Mouse (Mus musculus) neural tube, embryonic 12.5 days (tissue): ENCODE results near the gene Ehmt1. TPM values are rescaled to one million over a fixed set of nuclear protein-coding genes. Genes with fewer than 3 reads are reported as not detected.
A peak's percentile ranks its signal among the peaks of the same experiment; 100 is the strongest.

Experiments
- ATAC-seq: fragments of 200-750 bp; cut with Nextera tagmentation; 2 replicates; pipeline ENCODE4 v1.8.0; 2017; ENCODE audit warnings: low read depth, mild to moderate bottlenecking, moderate TSS enrichment, moderate library complexity; ENCODE audit not compliant: low FRiP score
- H3K27ac ChIP-seq: fragments of 300-500 bp; sonication (generic); 2 replicates; pipeline ENCODE4 v1.5.1; 2016
- H3K27me3 ChIP-seq: fragments of 300-500 bp; sonication (generic); replicated peaks from 2 replicates; pipeline ENCODE4 v1.6.1; 2016; ENCODE audit warnings: mild to moderate bottlenecking
- H3K36me3 ChIP-seq: fragments of 300-500 bp; sonication (generic); 2 replicates; pipeline ENCODE4 v1.6.1; 2016; ENCODE audit warnings: mild to moderate bottlenecking
- H3K4me1 ChIP-seq: fragments of 300-500 bp; sonication (generic); 2 replicates; pipeline ENCODE4 v1.6.1; 2016
- H3K4me2 ChIP-seq: fragments of 300-500 bp; sonication (generic); replicated peaks from 2 replicates; pipeline ENCODE4 v1.6.1; 2016; ENCODE audit warnings: mild to moderate bottlenecking
- H3K4me3 ChIP-seq: fragments of 300-500 bp; sonication (generic); 2 replicates; pipeline ENCODE4 v1.5.1; 2016
- H3K9ac ChIP-seq: fragments of 300-500 bp; sonication (generic); 2 replicates; pipeline ENCODE4 v1.6.1; 2016; ENCODE audit warnings: mild to moderate bottlenecking
- H3K9me3 ChIP-seq: fragments of 300-500 bp; sonication (generic); 2 replicates; pipeline ENCODE4 v1.6.1; 2016; ENCODE audit warnings: mild to moderate bottlenecking
- WGBS: fragments of 180-500 bp; shearing (Covaris S2); methylation state at CpG from one replicate; pipeline ENCODE4 v1.1.7; 2016; 5-methylcytosine and 5-hydroxymethylcytosine counted together
- polyA plus RNA-seq: library from polyadenylated mRNA; unstranded; fragments of >200 nt; fragmentation: Nextera tagmentation; extraction: Ambion mirVana; gene quantifications from 2 replicates; pipeline ENCODE4 v1.2.1, GENCODE M21; 2016

Gene Ehmt1
- polyA plus RNA-seq, 1 experiment from 2014 or later, result 121 TPM

DNA sequence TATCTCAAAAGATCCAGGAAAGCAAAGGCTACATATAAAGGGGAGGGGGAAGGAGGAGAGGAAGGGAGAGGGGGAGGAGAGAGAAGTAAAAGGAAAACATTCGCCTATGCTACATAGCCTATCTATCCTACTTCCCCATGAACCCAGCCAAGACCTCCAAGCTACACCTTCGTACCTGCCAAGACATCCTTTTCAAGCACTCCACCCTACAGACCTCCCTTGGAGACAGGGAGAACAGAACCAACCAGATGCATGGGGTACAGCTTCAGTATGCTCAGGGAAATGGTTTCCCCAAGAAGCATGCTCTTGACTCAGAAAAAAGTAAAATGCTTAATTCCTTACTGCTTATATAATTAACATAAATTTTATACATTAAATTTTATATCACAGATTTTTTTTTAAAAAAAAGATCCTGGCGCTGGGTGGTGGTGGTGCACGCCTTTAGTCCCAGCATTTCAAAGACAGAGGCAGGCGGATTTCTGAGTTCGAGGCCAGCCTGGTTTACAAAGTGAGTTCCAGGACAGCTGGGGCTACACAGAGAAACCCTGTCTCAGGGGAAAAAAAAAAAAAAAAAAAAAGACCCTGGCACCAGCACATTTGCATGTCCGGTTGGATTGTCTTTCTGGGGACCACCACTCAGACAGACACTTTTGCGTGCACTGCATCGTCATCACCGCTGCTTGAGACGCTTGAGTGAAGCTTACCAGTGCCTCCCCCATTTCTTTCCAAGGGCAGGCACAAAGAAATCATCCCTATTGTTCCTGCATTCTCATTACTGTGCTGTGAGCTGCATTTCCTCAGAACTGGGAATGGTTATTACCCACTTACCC lies 14.4 kb downstream of the Ehmt1 start:
- Histone ChIP-seq H3K4me2 (peak overlapping the region; percentile 40), H3K4me3 (no peak overlapping the region), H3K27ac (peak overlapping the region; percentile 51), H3K9me3 (no peaks in the 10 kb centered on the region), H3K27me3 (no peaks in the 10 kb centered on the region), H3K36me3 (no peaks in the 10 kb centered on the region), H3K4me1 (peaks cover 19% of the 10 kb centered on the region), H3K9ac (no peak overlapping the region)
- 43% methylated on average over 11 of the region's 11 CpGs for WGBS
- peak; percentile 83 for ATAC-seq

DNA sequence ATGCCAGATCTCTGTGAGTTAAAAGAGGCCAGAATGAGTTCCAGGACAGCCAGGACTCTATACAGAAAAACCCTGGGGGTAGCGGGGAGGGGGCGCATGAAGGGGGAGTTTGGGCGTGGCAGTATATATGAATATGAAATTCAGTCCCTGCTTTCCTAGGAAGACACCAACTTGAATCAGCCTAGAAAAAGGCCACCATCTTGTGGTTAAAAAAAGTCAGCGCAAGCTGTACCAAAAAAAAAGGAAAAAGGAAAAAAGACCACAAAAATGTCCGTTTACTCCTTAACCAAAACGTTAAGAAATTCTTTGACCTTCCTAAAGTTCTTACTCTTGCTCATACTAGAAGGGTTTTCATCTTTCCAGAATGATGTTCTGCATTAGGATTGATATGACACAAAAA lies 16.4 kb downstream of the Ehmt1 start:
- no peak overlapping the region for H3K27ac ChIP-seq

DNA sequence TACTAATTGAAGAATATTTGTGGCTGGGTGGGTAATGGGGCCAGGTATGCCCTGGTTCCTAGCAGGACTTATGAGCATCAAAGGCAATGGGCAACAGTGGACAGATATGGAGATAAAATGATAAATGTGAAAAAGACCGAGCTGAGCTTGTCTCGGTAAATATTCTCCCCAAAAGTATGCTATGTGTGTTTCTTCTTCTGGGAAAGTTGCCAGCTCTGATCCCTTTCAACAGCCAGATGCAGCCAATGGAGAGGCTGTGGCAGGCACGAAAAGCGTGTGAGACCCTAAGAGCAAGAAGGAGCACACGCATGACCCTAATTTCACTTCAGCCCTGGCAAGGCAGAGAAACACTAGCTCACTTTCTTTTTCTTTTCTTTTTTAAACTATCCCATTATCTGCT lies 18.4 kb downstream of the Ehmt1 start:
- Histone ChIP-seq H3K27ac (no peak overlapping the region), H3K4me1 (peaks cover 9% of the 10 kb centered on the region), H3K9ac (no peak overlapping the region), H3K9me3 (no peaks in the 10 kb centered on the region), H3K4me3 (no peak overlapping the region), H3K36me3 (peaks cover 6% of the 10 kb centered on the region; the same call in 1 of the 2 replicates), H3K27me3 (no peaks in the 10 kb centered on the region), H3K4me2 (no peak overlapping the region)
- ATAC-seq, result no peak
- whole genome bisulfite sequencing, result 79% methylated on average over 5 of the region's 5 CpGs

More for the DNA sequence above, 16.4 kb downstream of the Ehmt1 start:
- 91% methylated on average over 6 of the region's 6 CpGs for WGBS
- no peak for ATAC-seq
- peaks cover 4% of the 10 kb centered on the region; the same call in 1 of the 2 replicates for H3K36me3 ChIP-seq
- H3K4me1 ChIP-seq, result peaks cover 19% of the 10 kb centered on the region
- no peak overlapping the region for H3K4me3 ChIP-seq
- no peaks in the 10 kb centered on the region for H3K27me3 ChIP-seq
- no peaks in the 10 kb centered on the region for H3K9me3 ChIP-seq
- H3K4me2 ChIP-seq, result no peak overlapping the region
- H3K9ac ChIP-seq, result no peak overlapping the region

DNA sequence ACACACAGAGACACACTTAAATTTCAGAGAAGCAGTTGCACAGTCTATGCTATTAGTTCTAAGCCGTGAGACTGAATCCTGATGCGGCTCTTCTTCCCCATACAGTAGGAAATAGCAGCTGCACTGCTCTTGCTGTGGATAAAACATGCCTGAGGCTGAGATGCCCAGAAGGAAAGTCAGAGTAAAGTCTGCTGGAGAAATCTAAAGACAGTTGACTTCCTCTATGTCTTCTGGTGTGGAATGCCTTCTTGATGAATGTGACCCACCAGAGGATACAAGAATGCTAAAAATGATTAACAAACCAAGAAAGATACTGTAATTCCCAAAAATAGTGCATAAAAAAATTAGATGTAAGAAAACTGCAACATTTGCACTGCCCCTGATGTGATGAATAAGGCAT lies 20.1 kb downstream of the Ehmt1 start:
- Histone ChIP-seq H3K27me3 (no peaks in the 10 kb centered on the region), H3K9ac (no peak overlapping the region), H3K4me3 (no peak overlapping the region), H3K4me1 (no peaks in the 10 kb centered on the region), H3K4me2 (no peak overlapping the region), H3K9me3 (no peaks in the 10 kb centered on the region), H3K27ac (no peak overlapping the region), H3K36me3 (peaks cover 6% of the 10 kb centered on the region; the same call in 1 of the 2 replicates)
- ATAC-seq, result no peak
- WGBS, result 96% methylated on average over 2 of the region's 2 CpGs

DNA sequence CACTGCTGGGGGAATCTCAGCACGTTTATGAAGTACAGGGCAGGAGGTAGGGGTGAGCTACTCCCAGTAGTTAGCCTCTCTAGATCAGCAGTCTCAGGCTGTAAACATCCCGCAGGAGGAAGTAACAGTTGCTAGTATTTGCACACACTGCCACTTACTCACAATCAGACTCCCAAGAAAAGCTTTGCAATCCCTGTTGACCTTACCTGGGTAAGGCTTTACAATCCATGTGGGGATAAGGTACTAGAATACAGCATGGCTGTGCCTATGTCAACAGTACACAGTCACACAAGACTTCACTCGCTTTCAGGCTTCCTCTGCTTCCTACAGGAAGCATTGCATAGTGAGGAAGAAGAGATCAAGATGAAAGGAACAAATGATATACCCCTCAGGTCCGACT lies 22.7 kb downstream of the Ehmt1 start:
- no peak overlapping the region for H3K27ac ChIP-seq
- peaks cover 6% of the 10 kb centered on the region; the same call in 1 of the 2 replicates for H3K36me3 ChIP-seq
- no peaks in the 10 kb centered on the region for H3K27me3 ChIP-seq
- no peak for ATAC-seq
- WGBS, result 87% methylated on average over 4 of the region's 4 CpGs
- H3K9me3 ChIP-seq, result no peaks in the 10 kb centered on the region
- H3K4me2 ChIP-seq, result no peak overlapping the region
- H3K4me3 ChIP-seq, result no peak overlapping the region
- no peaks in the 10 kb centered on the region for H3K4me1 ChIP-seq
- no peak overlapping the region for H3K9ac ChIP-seq

DNA sequence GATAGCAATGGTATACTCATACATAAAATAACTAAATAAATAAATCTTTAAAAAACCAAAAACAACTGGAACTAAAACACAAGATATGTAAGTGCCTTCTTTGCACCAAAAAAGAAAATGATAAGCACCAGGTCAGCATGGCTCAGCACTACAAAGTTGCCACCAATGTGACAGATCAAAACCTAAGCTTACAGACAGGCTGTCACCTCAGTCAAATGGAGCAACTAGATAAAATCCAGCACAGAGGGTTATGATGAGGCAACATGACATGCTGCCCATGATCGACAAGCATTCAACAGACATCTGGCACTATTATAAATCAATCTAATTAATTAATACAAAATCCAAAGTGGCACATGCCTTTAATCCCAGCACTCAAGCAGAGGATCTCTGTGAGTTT lies 25.2 kb downstream of the Ehmt1 start:
- Histone ChIP-seq H3K4me2 (no peak overlapping the region), H3K4me1 (no peaks in the 10 kb centered on the region), H3K27me3 (no peaks in the 10 kb centered on the region), H3K4me3 (no peak overlapping the region), H3K27ac (no peak overlapping the region), H3K36me3 (peaks cover 5% of the 10 kb centered on the region; the same call in 1 of the 2 replicates), H3K9me3 (no peaks in the 10 kb centered on the region), H3K9ac (no peak overlapping the region)
- WGBS, result 83% methylated on average over 1 of the region's 1 CpGs
- ATAC-seq, result no peak

DNA sequence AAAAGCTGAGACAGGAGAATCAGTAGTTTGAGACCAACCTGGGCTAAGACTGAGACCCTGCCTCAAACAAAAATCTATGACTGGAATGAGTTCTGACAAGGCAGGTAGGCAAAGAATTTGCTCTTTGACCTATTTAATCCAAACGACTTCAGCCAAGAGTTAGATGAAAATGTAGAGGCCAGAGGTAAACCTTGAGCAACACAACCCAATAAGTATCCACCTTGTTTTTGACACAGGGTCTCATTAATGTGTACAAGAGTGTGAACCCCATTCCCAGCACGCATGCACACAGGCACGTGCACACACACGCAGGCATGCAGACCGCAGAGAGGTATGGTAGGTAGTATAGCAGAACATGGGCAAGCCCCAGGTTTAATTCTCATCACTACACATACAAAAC lies 27.1 kb downstream of the Ehmt1 start:
- Histone ChIP-seq H3K27ac (no peak overlapping the region), H3K9me3 (no peaks in the 10 kb centered on the region), H3K27me3 (no peaks in the 10 kb centered on the region), H3K4me1 (no peaks in the 10 kb centered on the region), H3K36me3 (no peaks in the 10 kb centered on the region), H3K4me2 (no peak overlapping the region), H3K4me3 (no peak overlapping the region), H3K9ac (no peak overlapping the region)
- ATAC-seq, result no peak
- WGBS, result 92% methylated on average over 5 of the region's 5 CpGs

DNA sequence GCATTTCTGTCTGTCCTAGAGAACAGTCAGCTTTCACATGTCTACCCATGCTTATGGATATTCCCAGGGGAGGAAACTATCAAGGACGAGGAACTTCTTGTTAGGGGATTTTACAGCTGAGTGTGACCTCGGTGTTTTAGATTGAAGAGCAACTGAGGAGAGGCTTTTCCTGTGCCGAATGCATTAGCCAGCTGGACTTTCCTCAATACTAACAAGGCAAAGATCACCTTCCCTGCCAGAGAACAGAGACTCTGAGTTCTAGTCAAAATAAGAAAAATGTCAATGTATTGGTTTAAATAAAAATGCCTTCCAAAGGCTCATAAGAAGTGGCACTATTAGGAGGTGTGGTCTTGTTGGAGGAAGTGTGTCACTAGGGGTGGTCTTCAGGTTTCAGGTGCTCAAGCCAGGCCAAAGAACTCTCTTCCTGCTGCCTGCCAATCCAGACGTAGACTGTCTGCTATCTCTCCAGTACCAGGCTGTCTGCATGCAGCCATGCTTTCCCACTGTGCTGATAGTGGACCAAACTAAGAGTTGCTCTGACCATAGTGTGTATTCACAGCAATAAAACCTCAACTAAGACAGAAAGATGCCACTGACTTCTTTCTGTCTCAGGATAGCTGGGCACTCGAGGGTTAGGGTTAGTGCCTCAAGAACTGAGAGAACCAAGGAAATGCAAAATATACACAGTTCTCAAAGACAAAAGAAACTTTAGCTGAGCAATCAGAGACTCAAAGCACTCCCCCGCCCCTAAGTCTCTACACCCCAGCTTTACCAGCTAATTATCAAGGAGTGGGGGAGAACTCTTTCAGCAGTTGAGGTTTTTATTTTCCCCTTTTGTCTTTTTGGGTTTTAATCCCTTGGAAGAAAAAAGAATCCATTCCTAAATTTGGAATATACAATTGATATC lies 28.6 kb downstream of the Ehmt1 start:
- no peaks in the 10 kb centered on the region for H3K4me1 ChIP-seq
- no peak overlapping the region for H3K4me3 ChIP-seq
- no peaks in the 10 kb centered on the region for H3K9me3 ChIP-seq
- peaks cover 12% of the 10 kb centered on the region for H3K36me3 ChIP-seq
- no peaks in the 10 kb centered on the region for H3K27me3 ChIP-seq
- 69% methylated on average over 6 of the region's 6 CpGs for WGBS
- H3K27ac ChIP-seq, result no peak overlapping the region
- ATAC-seq, result no peak
- H3K4me2 ChIP-seq, result no peak overlapping the region
- H3K9ac ChIP-seq, result no peak overlapping the region

DNA sequence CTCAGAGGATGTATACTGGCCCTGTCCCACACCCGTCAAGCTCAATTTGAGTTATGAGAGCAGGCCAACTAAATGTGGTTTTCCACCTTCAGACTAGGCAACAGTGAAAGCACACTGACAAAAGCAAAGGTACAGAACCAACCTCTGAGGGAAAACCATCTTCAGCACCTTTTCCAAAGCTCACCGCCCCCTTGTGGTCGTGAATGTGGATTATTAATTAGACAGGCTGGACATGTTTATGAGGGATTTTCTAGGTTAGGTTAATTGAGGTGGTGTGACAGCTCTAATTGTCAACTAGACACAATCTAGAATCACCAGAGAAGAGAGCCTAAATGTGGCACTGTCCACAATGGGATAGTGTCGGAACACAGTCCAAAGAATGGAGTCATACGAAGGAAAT lies 30.5 kb downstream of the Ehmt1 start:
- 87% methylated on average over 5 of the region's 5 CpGs for WGBS
- H3K27me3 ChIP-seq, result no peaks in the 10 kb centered on the region
- peaks cover 20% of the 10 kb centered on the region for H3K36me3 ChIP-seq
- H3K4me1 ChIP-seq, result no peaks in the 10 kb centered on the region
- no peak overlapping the region for H3K27ac ChIP-seq
- no peak overlapping the region for H3K4me2 ChIP-seq
- no peak for ATAC-seq
- no peak overlapping the region for H3K4me3 ChIP-seq
- no peaks in the 10 kb centered on the region for H3K9me3 ChIP-seq
- H3K9ac ChIP-seq, result no peak overlapping the region

DNA sequence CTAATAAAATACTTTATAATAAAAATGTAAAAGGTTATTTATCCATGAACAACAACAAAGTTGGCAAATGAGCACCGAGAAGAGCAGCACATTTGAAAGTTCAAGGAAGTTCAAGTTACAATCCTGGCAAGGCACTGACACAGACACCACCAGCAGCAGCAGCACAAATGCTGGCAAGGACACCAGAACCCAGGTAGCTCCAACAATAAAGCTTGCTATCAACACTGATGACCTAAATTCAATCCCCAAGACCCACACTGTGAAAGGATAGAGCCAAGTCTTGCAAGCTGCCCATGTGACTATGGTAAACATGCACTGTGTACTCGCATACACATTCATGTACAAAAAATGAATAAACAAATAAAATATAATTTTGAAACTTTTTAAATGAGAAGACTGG lies 38.7 kb downstream of the Ehmt1 start:
- H3K27ac ChIP-seq, result no peak overlapping the region
- no peaks in the 10 kb centered on the region for H3K9me3 ChIP-seq
- no peak overlapping the region for H3K9ac ChIP-seq
- 91% methylated on average over 2 of the region's 2 CpGs for WGBS
- H3K4me1 ChIP-seq, result no peaks in the 10 kb centered on the region
- peaks cover 49% of the 10 kb centered on the region for H3K36me3 ChIP-seq
- H3K27me3 ChIP-seq, result no peaks in the 10 kb centered on the region
- no peak overlapping the region for H3K4me2 ChIP-seq
- no peak overlapping the region for H3K4me3 ChIP-seq
- ATAC-seq, result no peak

DNA sequence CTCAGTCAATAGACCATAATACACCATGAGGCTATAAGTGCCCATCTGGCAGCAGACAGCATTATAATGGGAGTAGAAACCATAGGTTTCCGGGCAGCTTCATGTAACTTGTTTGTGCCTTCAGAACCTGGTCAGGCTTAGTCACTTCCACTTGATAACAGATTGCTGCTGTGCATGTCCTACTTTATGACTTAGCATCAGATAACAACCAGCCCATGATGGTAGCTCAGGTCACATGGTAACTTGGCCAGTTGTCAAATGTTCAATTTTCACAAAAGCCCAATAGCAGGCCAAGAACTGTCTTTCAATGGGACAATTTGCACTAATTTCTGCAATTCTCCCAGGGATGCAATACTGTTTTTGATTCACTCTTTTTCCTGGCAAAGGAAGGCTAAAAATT lies 48.5 kb downstream of the Ehmt1 start:
- no peak for ATAC-seq
- Histone ChIP-seq H3K27ac (no peak overlapping the region), H3K4me2 (no peak overlapping the region), H3K27me3 (no peaks in the 10 kb centered on the region), H3K4me1 (no peaks in the 10 kb centered on the region), H3K36me3 (peaks cover 50% of the 10 kb centered on the region), H3K9me3 (no peaks in the 10 kb centered on the region), H3K9ac (no peak overlapping the region), H3K4me3 (no peak overlapping the region)
- WGBS, result 97% methylated on average over 1 of the region's 1 CpGs

DNA sequence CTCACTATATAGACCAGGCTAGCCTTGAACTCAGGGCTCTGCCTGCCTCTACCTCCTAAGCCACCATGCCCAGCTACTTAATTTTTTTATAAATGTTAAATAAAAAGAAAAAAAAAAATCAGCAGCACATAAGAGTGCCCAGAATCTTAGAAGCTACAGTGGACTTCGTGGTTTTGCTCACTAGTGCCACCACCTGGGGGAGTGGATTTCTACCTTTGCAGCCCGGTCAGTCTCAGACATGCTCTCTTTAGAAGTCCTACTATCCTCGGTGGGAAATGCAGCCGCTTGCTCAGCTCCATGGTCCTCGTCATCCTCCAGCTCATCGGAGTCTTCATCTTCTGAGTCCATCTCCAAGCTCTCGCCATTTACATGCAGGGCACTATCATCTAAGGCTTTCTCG lies 56.4 kb downstream of the Ehmt1 start:
- ATAC-seq, result no peak
- H3K36me3 ChIP-seq, result peaks cover 55% of the 10 kb centered on the region

More for the DNA sequence above, 56.4 kb downstream of the Ehmt1 start:
- 93% methylated on average over 8 of the region's 8 CpGs for WGBS
- H3K9ac ChIP-seq, result no peak overlapping the region
- no peaks in the 10 kb centered on the region for H3K9me3 ChIP-seq
- no peaks in the 10 kb centered on the region for H3K4me1 ChIP-seq
- no peaks in the 10 kb centered on the region for H3K27me3 ChIP-seq
- no peak overlapping the region for H3K4me3 ChIP-seq
- H3K4me2 ChIP-seq, result no peak overlapping the region
- H3K27ac ChIP-seq, result no peak overlapping the region
